Mouse (Mus musculus) embryonic facial prominence, embryonic 11.5 days (tissue): ENCODE measurements at regions not wholly inside any gene's neighbourhood (a gene's known extent, or its start where the extent isn't known, plus 50 kb on each side); places are given as distances from the start of the nearest gene placed in this dataset.

Experiments
- ATAC-seq: fragments of 200-750 bp; cut with Nextera tagmentation; replicated peaks from 2 replicates; pipeline ENCODE4 v1.8.0; 2017; ENCODE audit warnings: low read depth; ENCODE audit not compliant: insufficient number of reproducible peaks, low FRiP score, low TSS enrichment
- DNase-seq: peaks from one replicate; pipeline ENCODE4 v3.0.0-alpha.2; 2015; ENCODE audit warnings: low spot score
- H3K27ac ChIP-seq: fragments of 300-500 bp; sonication (generic); replicated peaks from 2 replicates; pipeline ENCODE4 v1.5.1; 2014; ENCODE audit warnings: mild to moderate bottlenecking, low read depth, low read length, control low read depth
- H3K27me3 ChIP-seq: fragments of 300-500 bp; sonication (generic); 2 replicates; pipeline ENCODE4 v1.6.1; 2014; ENCODE audit warnings: mild to moderate bottlenecking, low read length, moderate library complexity, mixed read lengths; ENCODE audit not compliant: control insufficient read depth, insufficient read depth
- H3K36me3 ChIP-seq: fragments of 300-500 bp; sonication (generic); replicated peaks from 2 replicates; pipeline ENCODE4 v1.6.1; 2014; ENCODE audit warnings: low read depth, mild to moderate bottlenecking, low read length, moderate library complexity, mixed read lengths; ENCODE audit not compliant: control insufficient read depth, insufficient read depth
- H3K4me1 ChIP-seq: fragments of 300-500 bp; sonication (generic); 2 replicates; pipeline ENCODE4 v1.6.1; 2014; ENCODE audit warnings: low read length, mixed read lengths; ENCODE audit not compliant: control insufficient read depth, insufficient read depth
- H3K4me2 ChIP-seq: fragments of 300-500 bp; sonication (generic); 2 replicates; pipeline ENCODE4 v1.6.1; 2014; ENCODE audit warnings: low read depth, mild to moderate bottlenecking, control low read depth, low read length, moderate library complexity
- H3K4me3 ChIP-seq: fragments of 300-500 bp; sonication (generic); 2 replicates; pipeline ENCODE4 v1.5.1; 2014; ENCODE audit warnings: low read depth, low read length, control low read depth
- H3K9ac ChIP-seq: fragments of 300-500 bp; sonication (generic); replicated peaks from 2 replicates; pipeline ENCODE4 v1.6.1; 2014; ENCODE audit warnings: mild to moderate bottlenecking, control low read depth, low read length
- H3K9me3 ChIP-seq: fragments of 300-500 bp; sonication (generic); replicated peaks from 2 replicates; pipeline ENCODE4 v1.6.1; 2016; ENCODE audit warnings: mild to moderate bottlenecking, low read length, inconsistent platforms, mixed read lengths; ENCODE audit not compliant: control insufficient read depth
- WGBS: fragments of 180-500 bp; shearing (Covaris S2); extraction: QIAGEN DNeasy Blood & Tissue Kit; methylation state at CpG from one replicate; pipeline ENCODE4 v1.1.7; 2014; 5-methylcytosine and 5-hydroxymethylcytosine counted together

- Histone ChIP-seq H3K27me3 (no peaks in the 10 kb centered on the region), H3K9ac (no peak overlapping the region), H3K4me2 (no peak overlapping the region), H3K4me1 (no peaks in the 10 kb centered on the region), H3K4me3 (no peak overlapping the region), H3K9me3 (no peaks in the 10 kb centered on the region), H3K27ac (no peak overlapping the region), H3K36me3 (no peaks in the 10 kb centered on the region)
- WGBS: 51% methylated on average over 1 of the region's 1 CpGs
- DNase-seq (no peak), ATAC-seq (no peak)
These were observed 376.8 kb downstream of the Otol1 start for GRCm38 (mm10) chr3:70384235-70384634.

- Histone ChIP-seq H3K4me3 (no peak overlapping the region), H3K4me2 (no peak overlapping the region), H3K4me1 (no peaks in the 10 kb centered on the region), H3K9ac (no peak overlapping the region), H3K36me3 (no peaks in the 10 kb centered on the region), H3K27me3 (no peaks in the 10 kb centered on the region), H3K27ac (no peak overlapping the region), H3K9me3 (no peaks in the 10 kb centered on the region)
- WGBS: 86% methylated on average over 4 of the region's 4 CpGs
- ATAC-seq (no peak), DNase-seq (no peak)
These were observed 378.5 kb downstream of the Otol1 start for GRCm38 (mm10) chr3:70385961-70386360.

- no peak for DNase-seq
- ATAC-seq: no peak
- Histone ChIP-seq H3K36me3 (no peaks in the 10 kb centered on the region), H3K27ac (no peak overlapping the region), H3K4me1 (no peaks in the 10 kb centered on the region), H3K4me3 (no peak overlapping the region), H3K9me3 (no peaks in the 10 kb centered on the region), H3K27me3 (no peaks in the 10 kb centered on the region), H3K9ac (no peak overlapping the region), H3K4me2 (no peak overlapping the region)
- 74% methylated on average over 2 of the region's 2 CpGs for WGBS
These were observed 393.8 kb downstream of the Otol1 start for GRCm38 (mm10) chr3:70401187-70401586.

GRCm38 (mm10) chr3:70406571-70406970, 399.2 kb downstream of the Otol1 start:
- WGBS: 88% methylated on average over 1 of the region's 1 CpGs
- Histone ChIP-seq H3K9ac (no peak overlapping the region), H3K27ac (no peak overlapping the region), H3K27me3 (no peaks in the 10 kb centered on the region), H3K4me2 (no peak overlapping the region), H3K4me3 (no peak overlapping the region), H3K36me3 (no peaks in the 10 kb centered on the region), H3K9me3 (no peaks in the 10 kb centered on the region), H3K4me1 (no peaks in the 10 kb centered on the region)
- ATAC-seq (no peak), DNase-seq (no peak)

- no peaks in the 10 kb centered on the region for H3K27me3 ChIP-seq
- no peaks in the 10 kb centered on the region for H3K4me1 ChIP-seq
- no peaks in the 10 kb centered on the region for H3K36me3 ChIP-seq
- H3K9me3 ChIP-seq: no peaks in the 10 kb centered on the region
- no peak overlapping the region for H3K27ac ChIP-seq
- ATAC-seq (no peak), DNase-seq (no peak)
- H3K4me2 ChIP-seq: no peak overlapping the region
- no peak overlapping the region for H3K4me3 ChIP-seq
- WGBS: 74% methylated on average over 4 of the region's 4 CpGs
- H3K9ac ChIP-seq: no peak overlapping the region
These were observed 410.9 kb downstream of the Otol1 start for GRCm38 (mm10) chr3:70418273-70418672.

- Histone ChIP-seq H3K4me2 (no peak overlapping the region), H3K27me3 (no peaks in the 10 kb centered on the region), H3K9ac (no peak overlapping the region), H3K4me3 (no peak overlapping the region), H3K36me3 (no peaks in the 10 kb centered on the region), H3K9me3 (no peaks in the 10 kb centered on the region), H3K4me1 (no peaks in the 10 kb centered on the region), H3K27ac (no peak overlapping the region)
- WGBS: 82% methylated on average over 1 of the region's 1 CpGs
- DNase-seq (no peak), ATAC-seq (no peak)
These were observed 414.6 kb downstream of the Otol1 start for GRCm38 (mm10) chr3:70422016-70422415.

- Histone ChIP-seq H3K4me1 (no peaks in the 10 kb centered on the region), H3K27me3 (no peaks in the 10 kb centered on the region), H3K4me3 (no peak overlapping the region), H3K4me2 (no peak overlapping the region), H3K36me3 (no peaks in the 10 kb centered on the region), H3K9ac (no peak overlapping the region), H3K9me3 (no peaks in the 10 kb centered on the region), H3K27ac (no peak overlapping the region)
- whole genome bisulfite sequencing: 70% methylated on average over 3 of the region's 3 CpGs
- DNase-seq: no peak
- no peak for ATAC-seq
These were observed 415.3 kb downstream of the Otol1 start for GRCm38 (mm10) chr3:70422669-70423068.

GRCm38 (mm10) chr3:70436671-70437070, 429.3 kb downstream of the Otol1 start:
- peak; percentile 60 for DNase-seq
- WGBS: 66% methylated on average over 4 of the region's 4 CpGs

More at GRCm38 (mm10) chr3:70436671-70437070, 429.3 kb downstream of the Otol1 start:
- Histone ChIP-seq H3K4me3 (no peak overlapping the region), H3K4me2 (no peak overlapping the region), H3K9me3 (no peaks in the 10 kb centered on the region), H3K27me3 (no peaks in the 10 kb centered on the region), H3K27ac (no peak overlapping the region), H3K36me3 (no peaks in the 10 kb centered on the region), H3K4me1 (no peaks in the 10 kb centered on the region), H3K9ac (no peak overlapping the region)
- no peak for ATAC-seq
